Mouse (Mus musculus) kidney, embryonic 14.5 days (tissue): ENCODE results near the gene Gm14685. TPM values are rescaled to one million over a fixed set of nuclear protein-coding genes. Genes with fewer than 3 reads are reported as not detected.
"Not testable (repeated sequence)": the region's sequence is repeated elsewhere in the genome, so short reads cannot be mapped to it uniquely, and the experiment has no call there.

Experiments used
- ATAC-seq: fragments of 200-750 bp; cut with Nextera tagmentation; 2 replicates; pipeline ENCODE4 v1.8.0; 2017; ENCODE audit warnings: moderate number of reproducible peaks, mild to moderate bottlenecking, moderate TSS enrichment, moderate library complexity; ENCODE audit not compliant: low FRiP score, low TSS enrichment
- H3K27ac ChIP-seq: fragments of 300-500 bp; sonication (generic); 2 replicates; pipeline ENCODE4 v1.5.1; 2014; ENCODE audit warnings: low read depth, mild to moderate bottlenecking, low read length, moderate library complexity, mixed read lengths
- H3K27me3 ChIP-seq: fragments of 300-500 bp; sonication (generic); 2 replicates; pipeline ENCODE4 v1.6.1; 2014; ENCODE audit warnings: mild to moderate bottlenecking, low read length; ENCODE audit not compliant: control insufficient read depth, insufficient read depth
- H3K36me3 ChIP-seq: fragments of 300-500 bp; sonication (generic); 2 replicates; pipeline ENCODE4 v1.6.1; 2014; ENCODE audit warnings: low read length, mixed read lengths; ENCODE audit not compliant: control insufficient read depth, insufficient read depth
- H3K4me1 ChIP-seq: fragments of 300-500 bp; sonication (generic); 2 replicates; pipeline ENCODE4 v1.6.1; 2014; ENCODE audit warnings: low read length, mixed read lengths; ENCODE audit not compliant: control insufficient read depth, insufficient read depth
- H3K4me2 ChIP-seq: fragments of 300-500 bp; sonication (generic); replicated peaks from 2 replicates; pipeline ENCODE4 v1.6.1; 2014; ENCODE audit warnings: low read depth, mild to moderate bottlenecking, low read length
- H3K4me3 ChIP-seq: fragments of 300-500 bp; sonication (generic); 2 replicates; pipeline ENCODE4 v1.5.1; 2014; ENCODE audit warnings: mild to moderate bottlenecking, low read length
- H3K9ac ChIP-seq: fragments of 300-500 bp; sonication (generic); 2 replicates; pipeline ENCODE4 v1.6.1; 2014; ENCODE audit warnings: low read depth, mild to moderate bottlenecking, low read length, moderate library complexity
- H3K9me3 ChIP-seq: fragments of 300-500 bp; sonication (generic); 2 replicates; pipeline ENCODE4 v1.6.1; 2016; ENCODE audit warnings: low read length; ENCODE audit not compliant: control insufficient read depth
- WGBS: fragments of 180-500 bp; shearing (Covaris S2); extraction: QIAGEN DNeasy Blood & Tissue Kit; methylation state at CpG from one replicate; pipeline ENCODE4 v1.1.7; 2014; 5-methylcytosine and 5-hydroxymethylcytosine counted together
- polyA plus RNA-seq: library from polyadenylated mRNA; unstranded; fragments of >200 nt; fragmentation: Nextera tagmentation; extraction: Ambion mirVana; gene quantifications from 2 replicates; pipeline ENCODE4 v1.2.1, GENCODE M21; 2014

The Gm14685 gene
- not detected in 2 replicates for polyA plus RNA-seq

- ATAC-seq, result not testable (repeated sequence)
- WGBS, result no CpG with 5 or more reads among the region's 7 CpGs
Observed at GRCm38 (mm10) chrX:73116747-73117146, at the start of gene Gm14685. Gene Gm14685 (plus strand): TSS chrX:73117047.

GRCm38 (mm10) chrX:73082267-73083055, 34.4 kb upstream of the Gm14685 start, which contains the start of gene Xlr4a:
Gene Xlr4a (minus strand): TSS chrX:73082478.
- H3K27me3 ChIP-seq, H3K9me3 ChIP-seq, H3K9ac ChIP-seq, H3K27ac ChIP-seq, H3K4me3 ChIP-seq, ATAC-seq, H3K4me1 ChIP-seq, H3K4me2 ChIP-seq, H3K36me3 ChIP-seq: not testable (repeated sequence)
- WGBS, result 85% methylated on average over 17 of the region's 19 CpGs

More at GRCm38 (mm10) chrX:73116747-73117146, at the start of gene Gm14685:
- H3K4me2 ChIP-seq, H3K9me3 ChIP-seq, H3K27me3 ChIP-seq, H3K9ac ChIP-seq, H3K4me3 ChIP-seq, H3K27ac ChIP-seq, H3K36me3 ChIP-seq, H3K4me1 ChIP-seq: not testable (repeated sequence)

GRCm38 (mm10) chrX:73096941-73097508, 19.8 kb upstream of the Gm14685 start, which contains the start of gene Xlr3a:
Gene Xlr3a (minus strand): TSS chrX:73097095.
- not testable (repeated sequence) for H3K9ac ChIP-seq, H3K27ac ChIP-seq, H3K27me3 ChIP-seq, ATAC-seq, H3K4me1 ChIP-seq, H3K9me3 ChIP-seq, H3K4me2 ChIP-seq, H3K36me3 ChIP-seq, H3K4me3 ChIP-seq
- WGBS, result 81% methylated on average over 11 of the region's 13 CpGs

- H3K9ac ChIP-seq, H3K9me3 ChIP-seq, H3K4me3 ChIP-seq, H3K27ac ChIP-seq, H3K4me1 ChIP-seq, H3K36me3 ChIP-seq, H3K27me3 ChIP-seq, H3K4me2 ChIP-seq: not testable (repeated sequence)
- WGBS, result no CpG with 5 or more reads among the region's 12 CpGs
- ATAC-seq, result peak; percentile 43; the same call in 1 of the 2 replicates
Observed at GRCm38 (mm10) chrX:73122859-73123829, 6.3 kb downstream of the Gm14685 start.

GRCm38 (mm10) chrX:73143218-73143618, 26.4 kb downstream of the Gm14685 start:
- no CpG with 5 or more reads among the region's 7 CpGs for WGBS
- not testable (repeated sequence) for ATAC-seq

GRCm38 (mm10) chrX:73148496-73148895, 31.6 kb downstream of the Gm14685 start, which contains the start of gene Xlr5b:
Gene Xlr5b (plus strand): TSS chrX:73148796.
- not testable (repeated sequence) for H3K4me2 ChIP-seq, H3K27ac ChIP-seq, H3K36me3 ChIP-seq, H3K27me3 ChIP-seq, ATAC-seq, H3K9ac ChIP-seq, H3K9me3 ChIP-seq, H3K4me1 ChIP-seq, H3K4me3 ChIP-seq
- no CpG with 5 or more reads among the region's 20 CpGs for WGBS

More at GRCm38 (mm10) chrX:73143218-73143618, 26.4 kb downstream of the Gm14685 start:
- H3K4me2 ChIP-seq, H3K4me3 ChIP-seq, H3K9ac ChIP-seq, H3K9me3 ChIP-seq, H3K4me1 ChIP-seq, H3K36me3 ChIP-seq, H3K27ac ChIP-seq, H3K27me3 ChIP-seq: not testable (repeated sequence)

- not testable (repeated sequence) for H3K36me3 ChIP-seq, ATAC-seq
Observed at GRCm38 (mm10) chrX:73149350-73149749, 32.5 kb downstream of the Gm14685 start, which contains the start of gene DXBay18. Gene DXBay18 (minus strand): TSS chrX:73149450.

GRCm38 (mm10) chrX:73176889-73177288, 60.0 kb downstream of the Gm14685 start, which contains the start of gene Spin2d:
Gene Spin2d (minus strand): TSS chrX:73176989.
- ATAC-seq, H3K4me3 ChIP-seq, H3K27me3 ChIP-seq, H3K36me3 ChIP-seq, H3K4me2 ChIP-seq, H3K9ac ChIP-seq, H3K4me1 ChIP-seq, H3K9me3 ChIP-seq, H3K27ac ChIP-seq: not testable (repeated sequence)
- WGBS, result 87% methylated on average over 5 of the region's 15 CpGs

More at GRCm38 (mm10) chrX:73149350-73149749, 32.5 kb downstream of the Gm14685 start, which contains the start of gene DXBay18:
- H3K27me3 ChIP-seq, H3K4me2 ChIP-seq, H3K4me1 ChIP-seq, H3K9ac ChIP-seq, H3K4me3 ChIP-seq, H3K27ac ChIP-seq, H3K9me3 ChIP-seq: not testable (repeated sequence)
- no CpG with 5 or more reads among the region's 7 CpGs for WGBS
